Mouse (Mus musculus) neural tube, embryonic 14.5 days (tissue): ENCODE data around the gene Lhx4. TPM values are rescaled to one million over a fixed set of nuclear protein-coding genes. Genes with fewer than 3 reads are reported as not detected.

Experiments
- ATAC-seq: fragments of 200-750 bp; cut with Nextera tagmentation; 2 replicates; pipeline ENCODE4 v1.8.0; 2017; ENCODE audit warnings: low read depth, mild to moderate bottlenecking, moderate TSS enrichment, moderate library complexity
- H3K27ac ChIP-seq: fragments of 300-500 bp; sonication (generic); 2 replicates; pipeline ENCODE4 v1.5.1; 2014; ENCODE audit warnings: low read depth, mild to moderate bottlenecking, control low read depth, low read length, moderate library complexity, mixed read lengths
- H3K27me3 ChIP-seq: fragments of 300-500 bp; sonication (generic); 2 replicates; pipeline ENCODE4 v1.6.1; 2014; ENCODE audit warnings: low read length; ENCODE audit not compliant: control insufficient read depth, insufficient read depth
- H3K36me3 ChIP-seq: fragments of 300-500 bp; sonication (generic); 2 replicates; pipeline ENCODE4 v1.6.1; 2014; ENCODE audit warnings: low read length, mixed read lengths; ENCODE audit not compliant: control insufficient read depth, insufficient read depth
- H3K4me1 ChIP-seq: fragments of 300-500 bp; sonication (generic); 2 replicates; pipeline ENCODE4 v1.6.1; 2014; ENCODE audit warnings: low read length; ENCODE audit not compliant: control insufficient read depth, insufficient read depth
- H3K4me2 ChIP-seq: fragments of 300-500 bp; sonication (generic); 2 replicates; pipeline ENCODE4 v1.6.1; 2014; ENCODE audit warnings: mild to moderate bottlenecking, low read depth, low read length, control low read depth
- H3K4me3 ChIP-seq: fragments of 300-500 bp; sonication (generic); 2 replicates; pipeline ENCODE4 v1.5.1; 2014; ENCODE audit warnings: low read depth, low read length, control low read depth, mixed read lengths
- H3K9ac ChIP-seq: fragments of 300-500 bp; sonication (generic); replicated peaks from 2 replicates; pipeline ENCODE4 v1.6.1; 2014; ENCODE audit warnings: low read depth, mild to moderate bottlenecking, control low read depth, low read length, mixed read lengths
- H3K9me3 ChIP-seq: fragments of 300-500 bp; sonication (generic); 2 replicates; pipeline ENCODE4 v1.6.1; 2016; ENCODE audit warnings: low read length; ENCODE audit not compliant: control insufficient read depth
- WGBS: fragments of 180-500 bp; shearing (Covaris S2); extraction: QIAGEN DNeasy Blood & Tissue Kit; methylation state at CpG from one replicate; pipeline ENCODE4 v1.1.7; 2014; 5-methylcytosine and 5-hydroxymethylcytosine counted together
- polyA plus RNA-seq: library from polyadenylated mRNA; unstranded; fragments of >200 nt; fragmentation: Nextera tagmentation; extraction: Ambion mirVana; gene quantifications from 2 replicates; pipeline ENCODE4 v1.2.1, GENCODE M21; 2014

Gene Lhx4
- polyA plus RNA-seq, 1 experiment from 2014 or later: 4.7 TPM

DNA sequence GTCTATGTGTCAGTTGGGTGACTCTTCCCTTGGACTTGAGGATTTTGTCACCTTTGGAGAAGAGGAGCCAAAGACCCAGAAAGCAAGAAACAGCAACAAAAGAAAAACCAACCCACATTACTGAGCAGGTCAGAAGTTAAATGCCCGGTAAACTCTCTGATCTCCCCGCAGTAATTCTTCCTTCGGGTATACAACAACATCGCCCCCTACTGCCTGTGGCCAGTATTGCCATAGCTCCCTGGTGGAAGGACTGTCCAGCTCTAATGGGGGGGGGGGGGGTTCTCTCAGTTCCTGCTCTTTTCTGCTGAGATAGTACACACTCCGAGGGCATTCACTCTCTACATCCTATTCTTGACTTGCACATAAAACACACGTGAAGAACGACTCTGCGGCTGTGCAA lies 30.0 kb downstream of the Lhx4 start:
- 0 out of 2 replicates have a peak, but pooled peaks have one; percentile 19 for ATAC-seq
- 22% methylated on average over 8 of the region's 8 CpGs for WGBS
- Histone ChIP-seq H3K9ac (no peak overlapping the region), H3K27ac (no peak overlapping the region), H3K36me3 (no peaks in the 10 kb centered on the region), H3K9me3 (no peaks in the 10 kb centered on the region), H3K4me1 (no peaks in the 10 kb centered on the region), H3K4me2 (no peak overlapping the region), H3K4me3 (no peak overlapping the region), H3K27me3 (peaks cover 13% of the 10 kb centered on the region; the same call in 1 of the 2 replicates)

DNA sequence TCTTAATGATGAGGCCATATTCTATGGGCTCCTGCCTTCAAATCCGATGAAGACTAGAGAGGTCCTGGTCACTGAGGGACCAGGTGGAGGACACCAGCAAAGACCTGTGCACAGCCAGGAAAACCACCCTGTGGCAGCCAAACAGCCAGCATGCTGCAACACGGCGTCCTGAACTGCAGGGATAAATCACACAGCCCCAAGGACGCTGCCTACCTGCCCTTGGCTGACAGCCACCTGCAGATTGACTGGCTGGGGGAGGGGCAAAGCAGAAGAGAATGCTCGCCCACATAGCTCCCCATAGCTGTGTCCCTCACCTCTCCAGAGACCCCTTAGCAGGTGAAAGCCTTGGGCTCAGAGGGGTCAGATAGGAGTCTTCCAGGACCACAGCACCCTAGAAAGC lies 31.5 kb downstream of the Lhx4 start:
- WGBS: 47% methylated on average over 5 of the region's 5 CpGs
- H3K27ac ChIP-seq: no peak overlapping the region
- H3K9ac ChIP-seq: no peak overlapping the region
- ATAC-seq: no peak
- no peaks in the 10 kb centered on the region for H3K36me3 ChIP-seq
- H3K27me3 ChIP-seq: peaks cover 13% of the 10 kb centered on the region; the same call in 1 of the 2 replicates
- no peaks in the 10 kb centered on the region for H3K9me3 ChIP-seq
- no peak overlapping the region for H3K4me3 ChIP-seq
- H3K4me2 ChIP-seq: no peak overlapping the region
- no peaks in the 10 kb centered on the region for H3K4me1 ChIP-seq

DNA sequence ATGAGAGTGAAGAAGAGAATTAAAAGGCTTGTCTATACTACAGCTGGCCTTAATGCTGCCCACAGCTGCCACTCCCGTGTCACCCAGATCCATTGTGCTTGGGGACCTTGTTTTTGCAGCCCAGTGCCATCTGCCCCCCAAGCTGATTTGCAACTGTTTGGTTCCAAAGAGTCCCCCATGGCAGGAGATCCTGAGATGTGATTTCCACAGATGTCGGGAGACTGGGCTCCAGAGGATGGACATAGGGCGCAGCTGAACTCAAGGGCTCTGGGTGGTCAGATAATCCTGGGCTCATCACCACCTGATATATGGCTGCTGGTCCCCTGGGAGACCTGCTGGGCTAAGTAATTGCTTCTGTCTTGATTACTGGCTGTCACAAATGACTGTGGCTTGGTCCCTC lies 32.6 kb downstream of the Lhx4 start:
- Histone ChIP-seq H3K4me2 (no peak overlapping the region), H3K9me3 (no peaks in the 10 kb centered on the region), H3K27ac (no peak overlapping the region), H3K36me3 (no peaks in the 10 kb centered on the region), H3K9ac (no peak overlapping the region), H3K27me3 (peaks cover 6% of the 10 kb centered on the region; the same call in 1 of the 2 replicates), H3K4me3 (no peak overlapping the region), H3K4me1 (no peaks in the 10 kb centered on the region)
- no peak for ATAC-seq
- WGBS: 41% methylated on average over 3 of the region's 3 CpGs

DNA sequence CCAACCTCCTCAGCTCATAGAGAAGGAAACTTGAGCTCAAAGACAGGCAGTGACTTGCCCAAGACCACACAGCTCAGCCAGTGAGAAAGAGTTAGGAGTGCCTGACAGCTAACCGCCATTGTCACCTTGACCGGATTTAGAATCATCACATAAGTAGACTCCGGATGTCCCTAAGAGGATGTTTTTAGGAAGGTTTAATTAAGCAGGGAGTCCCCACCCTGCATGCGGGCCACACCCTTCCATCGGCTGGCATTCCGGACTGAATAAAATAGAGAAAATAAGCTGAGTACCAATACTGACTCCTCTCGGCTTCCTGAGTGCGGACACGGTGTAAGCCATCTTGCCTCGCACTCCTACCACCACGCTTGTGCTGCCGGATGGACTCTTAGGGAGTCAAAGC lies 34.2 kb downstream of the Lhx4 start:
- Histone ChIP-seq H3K4me2 (no peak overlapping the region), H3K9me3 (no peaks in the 10 kb centered on the region), H3K4me1 (no peaks in the 10 kb centered on the region), H3K27me3 (no peaks in the 10 kb centered on the region), H3K9ac (no peak overlapping the region), H3K4me3 (no peak overlapping the region), H3K27ac (no peak overlapping the region), H3K36me3 (no peaks in the 10 kb centered on the region)
- ATAC-seq: no peak
- WGBS: 93% methylated on average over 12 of the region's 12 CpGs

- ATAC-seq: no peak
These were observed 36.1 kb downstream of the Lhx4 start for GRCm38 (mm10) chr1:155715366-155715765.

DNA sequence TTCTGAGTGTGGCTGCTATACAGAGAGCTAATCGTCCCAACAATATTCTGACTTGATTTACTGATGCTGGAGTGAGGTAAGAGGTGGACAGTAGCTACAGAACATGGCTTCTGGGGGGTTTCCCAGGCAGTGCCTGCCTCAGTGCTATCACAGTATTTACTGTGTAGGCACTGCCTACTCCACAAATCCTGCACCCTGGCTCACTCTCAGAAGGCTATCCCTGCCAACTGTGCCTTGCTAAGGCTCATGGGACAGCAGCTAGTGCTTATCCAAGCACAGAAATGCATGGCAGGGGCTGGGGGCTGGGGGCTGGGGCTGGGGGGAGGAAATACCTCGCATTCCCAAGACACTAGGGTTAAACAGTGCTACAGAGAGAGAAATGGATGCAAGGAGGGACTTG lies 38.2 kb downstream of the Lhx4 start:
- Histone ChIP-seq H3K9ac (no peak overlapping the region), H3K9me3 (no peaks in the 10 kb centered on the region), H3K27ac (no peak overlapping the region), H3K4me1 (no peaks in the 10 kb centered on the region), H3K27me3 (no peaks in the 10 kb centered on the region), H3K4me2 (no peak overlapping the region), H3K36me3 (no peaks in the 10 kb centered on the region), H3K4me3 (no peak overlapping the region)
- no peak for ATAC-seq
- 58% methylated on average over 2 of the region's 2 CpGs for WGBS

More at GRCm38 (mm10) chr1:155715366-155715765, 36.1 kb downstream of the Lhx4 start:
- Histone ChIP-seq H3K4me1 (no peaks in the 10 kb centered on the region), H3K36me3 (no peaks in the 10 kb centered on the region), H3K27me3 (no peaks in the 10 kb centered on the region), H3K9me3 (no peaks in the 10 kb centered on the region), H3K4me2 (no peak overlapping the region), H3K9ac (no peak overlapping the region), H3K27ac (no peak overlapping the region), H3K4me3 (no peak overlapping the region)

DNA sequence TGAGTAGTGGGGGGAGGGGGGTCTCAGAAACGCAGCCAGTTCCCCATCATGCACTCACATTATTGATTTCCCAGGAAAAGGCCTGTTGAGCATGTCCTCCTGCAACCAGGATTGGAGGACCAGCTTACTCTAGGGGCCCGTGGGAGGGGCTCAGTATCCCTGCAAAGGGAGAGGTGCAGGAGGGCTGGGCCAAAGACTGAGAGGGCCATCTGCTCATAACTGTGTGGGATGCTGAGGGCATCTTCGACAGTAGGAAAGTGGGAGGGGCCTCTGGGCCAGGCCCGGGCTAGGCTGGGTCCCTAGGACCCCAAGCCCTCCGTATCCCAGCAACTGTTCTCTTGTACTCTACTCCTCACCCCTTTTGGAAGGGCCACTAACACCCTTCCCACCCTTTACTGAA lies 47.3 kb downstream of the Lhx4 start:
- Histone ChIP-seq H3K36me3 (no peaks in the 10 kb centered on the region), H3K27me3 (no peaks in the 10 kb centered on the region; the same call in 1 of the 2 replicates), H3K9me3 (no peaks in the 10 kb centered on the region), H3K4me3 (no peak overlapping the region), H3K4me2 (no peak overlapping the region), H3K27ac (no peak overlapping the region), H3K9ac (no peak overlapping the region), H3K4me1 (no peaks in the 10 kb centered on the region)
- 45% methylated on average over 5 of the region's 5 CpGs for WGBS
- peak; percentile 36; the same call in 1 of the 2 replicates for ATAC-seq

DNA sequence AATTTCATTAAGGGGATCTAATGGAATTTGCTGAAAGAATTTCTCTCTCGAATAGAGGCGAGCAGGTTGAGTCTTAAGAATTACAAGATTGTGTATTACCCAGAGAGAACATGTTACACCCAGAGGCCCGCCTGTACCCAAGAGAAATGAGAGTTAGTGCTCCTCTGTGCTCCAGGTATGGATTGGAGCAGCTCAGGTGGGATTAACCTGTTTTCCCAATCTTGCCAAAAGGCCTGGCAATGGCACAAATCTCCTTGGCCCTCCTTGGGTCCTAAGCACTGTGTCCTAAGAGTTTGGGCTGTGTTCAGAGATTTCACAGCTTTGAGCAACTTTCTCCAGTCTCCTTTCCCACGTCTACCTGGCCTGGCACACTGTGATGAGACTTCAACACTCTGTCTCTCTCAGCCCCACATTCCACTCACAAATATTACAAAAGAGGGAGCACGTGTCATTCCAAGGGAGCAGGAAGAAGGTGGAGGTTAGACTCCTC lies 48.2 kb downstream of the Lhx4 start:
- Histone ChIP-seq H3K4me1 (0 out of 2 replicates have a peak, but pooled peaks cover 2% of the 10 kb centered on the region), H3K4me2 (no peak overlapping the region), H3K36me3 (no peaks in the 10 kb centered on the region), H3K27me3 (no peaks in the 10 kb centered on the region; the same call in 1 of the 2 replicates), H3K9ac (no peak overlapping the region), H3K27ac (no peak overlapping the region), H3K9me3 (no peaks in the 10 kb centered on the region), H3K4me3 (no peak overlapping the region)
- 91% methylated on average over 5 of the region's 5 CpGs for WGBS
- no peak for ATAC-seq

GRCm38 (mm10) chr1:155700886-155701285 lies 50.6 kb downstream of the Lhx4 start:
- Histone ChIP-seq H3K27ac (no peak overlapping the region), H3K4me1 (0 out of 2 replicates have a peak, but pooled peaks cover 4% of the 10 kb centered on the region), H3K9me3 (no peaks in the 10 kb centered on the region), H3K9ac (no peak overlapping the region), H3K4me2 (no peak overlapping the region), H3K4me3 (no peak overlapping the region), H3K36me3 (no peaks in the 10 kb centered on the region), H3K27me3 (no peaks in the 10 kb centered on the region; the same call in 1 of the 2 replicates)
- no peak for ATAC-seq
